Mouse (Mus musculus): ENCODE data around the gene Tmub2. TPM values are rescaled to one million over a fixed set of nuclear protein-coding genes. Genes with fewer than 3 reads are reported as not detected.
"Not testable (repeated sequence)": the region's sequence is repeated elsewhere in the genome, so short reads cannot be mapped to it uniquely, and the experiment has no call there.

Tmub2 gene
- polyA plus RNA-seq, 1 experiment from 2014 or later: 65.2 TPM

GRCm38 (mm10) chr11:102266631-102267355 is 17.9 kb upstream of the Tmub2 start:
- WGBS: 84% methylated on average over 8 of the region's 8 CpGs
- ATAC-seq (ENCODE audit: low FRiP score) (no peak), DNase-seq (ENCODE audit: low spot score) (no peak)
- Histone ChIP-seq H3K36me3 (ENCODE audit: control insufficient read depth, insufficient read depth, low read length) (no peaks in the 10 kb centered on the region), H3K4me2 (replicated peaks; ENCODE audit: low read depth, low read length) (no peak overlapping the region), H3K27ac (ENCODE audit: low read depth, low read length) (no peak overlapping the region), H3K9me3 (ENCODE audit: control insufficient read depth, low read length) (no peaks in the 10 kb centered on the region), H3K4me3 (ENCODE audit: low read depth, low read length) (no peak overlapping the region), H3K27me3 (ENCODE audit: control insufficient read depth, insufficient read depth, low read length) (no peaks in the 10 kb centered on the region), H3K4me1 (replicated peaks; ENCODE audit: control insufficient read depth, insufficient read depth, low read length) (no peaks in the 10 kb centered on the region), H3K9ac (ENCODE audit: low read depth, low read length) (no peak overlapping the region)

GRCm38 (mm10) chr11:102267480-102267879 is 17.3 kb upstream of the Tmub2 start:
- H3K4me2 ChIP-seq (replicated peaks; ENCODE audit: low read depth, low read length): no peak overlapping the region
- H3K27ac ChIP-seq (ENCODE audit: low read depth, low read length): no peak overlapping the region
- 9% methylated on average over 11 of the region's 11 CpGs for WGBS

GRCm38 (mm10) chr11:102268520-102269244 is 16.0 kb upstream of the Tmub2 start, which contains the start of gene Asb16:
Asb16 (plus strand) TSS chr11:102268743.
- Histone ChIP-seq H3K4me2 (replicated peaks; ENCODE audit: low read depth, low read length) (no peak within 1 kb of the TSS), H3K4me3 (ENCODE audit: low read depth, low read length) (no peak within 1 kb of the TSS), H3K27ac (ENCODE audit: low read depth, low read length) (no peak within 1 kb of the TSS), H3K27me3 (ENCODE audit: control insufficient read depth, insufficient read depth, low read length) (no peaks in the 10 kb centered on the region), H3K4me1 (replicated peaks; ENCODE audit: control insufficient read depth, insufficient read depth, low read length) (no peaks in the 10 kb centered on the region), H3K36me3 (ENCODE audit: control insufficient read depth, insufficient read depth, low read length) (no peaks in the 10 kb centered on the region), H3K9me3 (ENCODE audit: control insufficient read depth, low read length) (no peaks in the 10 kb centered on the region), H3K9ac (ENCODE audit: low read depth, low read length) (no peak within 1 kb of the TSS)
- WGBS: 85% methylated on average over 12 of the region's 12 CpGs
- DNase-seq (ENCODE audit: low spot score): no peak
- no peak for ATAC-seq (ENCODE audit: low FRiP score)

More at GRCm38 (mm10) chr11:102267480-102267879, 17.3 kb upstream of the Tmub2 start:
- 0 out of 2 replicates have a peak, but pooled peaks have one; percentile 43 for ATAC-seq (ENCODE audit: low FRiP score)
- Histone ChIP-seq H3K27me3 (ENCODE audit: control insufficient read depth, insufficient read depth, low read length) (no peaks in the 10 kb centered on the region), H3K4me3 (ENCODE audit: low read depth, low read length) (no peak overlapping the region), H3K4me1 (replicated peaks; ENCODE audit: control insufficient read depth, insufficient read depth, low read length) (no peaks in the 10 kb centered on the region), H3K9me3 (ENCODE audit: control insufficient read depth, low read length) (no peaks in the 10 kb centered on the region), H3K9ac (ENCODE audit: low read depth, low read length) (no peak overlapping the region), H3K36me3 (ENCODE audit: control insufficient read depth, insufficient read depth, low read length) (no peaks in the 10 kb centered on the region)
- peak; percentile 81 for DNase-seq (ENCODE audit: low spot score)

GRCm38 (mm10) chr11:102276411-102276915 is 8.3 kb upstream of the Tmub2 start:
- H3K9me3 ChIP-seq (ENCODE audit: control insufficient read depth, low read length): no peaks in the 10 kb centered on the region
- peak overlapping the region; percentile 61 for H3K9ac ChIP-seq (ENCODE audit: low read depth, low read length)
- peak overlapping the region; percentile 30 for H3K4me3 ChIP-seq (ENCODE audit: low read depth, low read length)

GRCm38 (mm10) chr11:102277754-102278153 is 7.0 kb upstream of the Tmub2 start:
- ATAC-seq (ENCODE audit: low FRiP score): no peak
- H3K4me3 ChIP-seq (ENCODE audit: low read depth, low read length): no peak overlapping the region
- H3K27me3 ChIP-seq (ENCODE audit: control insufficient read depth, insufficient read depth, low read length): peaks cover 4% of the 10 kb centered on the region
- no peak overlapping the region for H3K9ac ChIP-seq (ENCODE audit: low read depth, low read length)
- H3K4me2 ChIP-seq (replicated peaks; ENCODE audit: low read depth, low read length): no peak overlapping the region
- no peak overlapping the region for H3K27ac ChIP-seq (ENCODE audit: low read depth, low read length)
- H3K4me1 ChIP-seq (replicated peaks; ENCODE audit: control insufficient read depth, insufficient read depth, low read length): peaks cover 3% of the 10 kb centered on the region
- H3K36me3 ChIP-seq (ENCODE audit: control insufficient read depth, insufficient read depth, low read length): no peaks in the 10 kb centered on the region
- H3K9me3 ChIP-seq (ENCODE audit: control insufficient read depth, low read length): no peaks in the 10 kb centered on the region
- WGBS: 52% methylated on average over 10 of the region's 12 CpGs
- DNase-seq (ENCODE audit: low spot score): no peak

More at GRCm38 (mm10) chr11:102276411-102276915, 8.3 kb upstream of the Tmub2 start:
- WGBS: 2% methylated on average over 33 of the region's 33 CpGs
- DNase-seq (ENCODE audit: low spot score) (peak; percentile 67), ATAC-seq (ENCODE audit: low FRiP score) (peak; percentile 86)
- Histone ChIP-seq H3K27ac (ENCODE audit: low read depth, low read length) (no peak overlapping the region), H3K27me3 (ENCODE audit: control insufficient read depth, insufficient read depth, low read length) (peaks cover 4% of the 10 kb centered on the region), H3K36me3 (ENCODE audit: control insufficient read depth, insufficient read depth, low read length) (no peaks in the 10 kb centered on the region), H3K4me1 (replicated peaks; ENCODE audit: control insufficient read depth, insufficient read depth, low read length) (peaks cover 3% of the 10 kb centered on the region), H3K4me2 (replicated peaks; ENCODE audit: low read depth, low read length) (peak overlapping the region; percentile 76)

- DNase-seq (ENCODE audit: low spot score): no peak
- 91% methylated on average over 3 of the region's 3 CpGs for WGBS
These were observed 5.1 kb upstream of the Tmub2 start for GRCm38 (mm10) chr11:102279595-102279994.

GRCm38 (mm10) chr11:102280267-102280666 is 4.5 kb upstream of the Tmub2 start:
- H3K27me3 ChIP-seq (ENCODE audit: control insufficient read depth, insufficient read depth, low read length); ATAC-seq (ENCODE audit: low FRiP score); H3K9me3 ChIP-seq (ENCODE audit: control insufficient read depth, low read length); H3K27ac ChIP-seq (ENCODE audit: low read depth, low read length); H3K4me1 ChIP-seq (replicated peaks; ENCODE audit: control insufficient read depth, insufficient read depth, low read length); H3K9ac ChIP-seq (ENCODE audit: low read depth, low read length); H3K4me2 ChIP-seq (replicated peaks; ENCODE audit: low read depth, low read length); H3K4me3 ChIP-seq (ENCODE audit: low read depth, low read length); DNase-seq (ENCODE audit: low spot score); H3K36me3 ChIP-seq (ENCODE audit: control insufficient read depth, insufficient read depth, low read length): not testable (repeated sequence)
- 72% methylated on average over 6 of the region's 6 CpGs for WGBS

More at GRCm38 (mm10) chr11:102279595-102279994, 5.1 kb upstream of the Tmub2 start:
- Histone ChIP-seq H3K4me1 (replicated peaks; ENCODE audit: control insufficient read depth, insufficient read depth, low read length) (peaks cover 3% of the 10 kb centered on the region), H3K9me3 (ENCODE audit: control insufficient read depth, low read length) (no peaks in the 10 kb centered on the region), H3K27ac (ENCODE audit: low read depth, low read length) (no peak overlapping the region), H3K4me3 (ENCODE audit: low read depth, low read length) (no peak overlapping the region), H3K9ac (ENCODE audit: low read depth, low read length) (no peak overlapping the region), H3K27me3 (ENCODE audit: control insufficient read depth, insufficient read depth, low read length) (peaks cover 4% of the 10 kb centered on the region), H3K36me3 (ENCODE audit: control insufficient read depth, insufficient read depth, low read length) (no peaks in the 10 kb centered on the region), H3K4me2 (replicated peaks; ENCODE audit: low read depth, low read length) (no peak overlapping the region)
- ATAC-seq (ENCODE audit: low FRiP score): no peak

GRCm38 (mm10) chr11:102283922-102284321 is 809 bp upstream of the Tmub2 start:
- no peak overlapping the region for H3K27ac ChIP-seq (ENCODE audit: low read depth, low read length)
- H3K4me1 ChIP-seq (replicated peaks; ENCODE audit: control insufficient read depth, insufficient read depth, low read length): peaks cover 3% of the 10 kb centered on the region
- H3K27me3 ChIP-seq (ENCODE audit: control insufficient read depth, insufficient read depth, low read length): no peaks in the 10 kb centered on the region
- WGBS: 85% methylated on average over 6 of the region's 6 CpGs
- no peak overlapping the region for H3K4me3 ChIP-seq (ENCODE audit: low read depth, low read length)
- H3K9ac ChIP-seq (ENCODE audit: low read depth, low read length): no peak overlapping the region
- no peaks in the 10 kb centered on the region for H3K9me3 ChIP-seq (ENCODE audit: control insufficient read depth, low read length)
- DNase-seq (ENCODE audit: low spot score) (no peak), ATAC-seq (ENCODE audit: low FRiP score) (no peak)
- no peak overlapping the region for H3K4me2 ChIP-seq (replicated peaks; ENCODE audit: low read depth, low read length)
- H3K36me3 ChIP-seq (ENCODE audit: control insufficient read depth, insufficient read depth, low read length): no peaks in the 10 kb centered on the region
